15 mouse cellular contexts compared by ENCODE assay signal in the genomic region with DNA sequence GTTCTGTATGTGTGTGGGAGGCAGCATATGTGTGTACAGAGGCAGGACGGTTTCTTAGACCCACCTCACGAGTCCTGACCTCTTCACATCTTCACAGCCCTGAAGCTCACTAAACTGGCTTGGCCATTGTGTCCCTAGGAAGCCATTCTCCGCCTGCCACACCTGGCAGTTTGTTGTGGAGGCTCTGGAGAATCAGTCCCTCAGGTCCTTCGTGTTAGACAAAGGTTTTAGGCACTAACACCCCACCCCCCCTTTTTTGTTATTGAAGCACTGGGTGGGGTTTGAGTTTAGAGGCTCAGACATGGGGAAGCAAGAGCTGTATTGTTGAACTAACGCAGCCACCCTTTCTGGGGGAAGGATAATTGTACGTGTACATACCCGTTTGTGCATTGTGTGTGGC. TPM values are rescaled to one million over a fixed set of nuclear protein-coding genes. Genes with fewer than 3 reads are reported as not detected.
"Had no signal": no experiment of that assay in that cellular context is flagged by ENCODE, and none has a peak within 500 bp of the region (broad histone marks: within the 10 kb centered on the region; RNA-seq: fewer than 3 reads in every experiment).

No protein-coding gene starts in this region.

- H3K4me2 ChIP-seq: kidney, embryonic 15.5 days; limb, embryonic 15.5 days; lung, embryonic 14.5 days; neural tube, embryonic 15.5 days had no signal

- H3K27me3 ChIP-seq: kidney, embryonic 15.5 days; limb, embryonic 15.5 days; neural tube, embryonic 15.5 days had no signal

- H3K27ac ChIP-seq: kidney, embryonic 15.5 days; limb, embryonic 15.5 days; midbrain, embryonic 10.5 days; neural tube, embryonic 15.5 days; stomach, postnatal 0 days had no signal

- DNase-seq: kidney, adult 18-20 months; kidney, postnatal 25 days; lung, embryonic 14.5 days; lung, postnatal 10 days; lung, postnatal 4 days; midbrain, embryonic 14.5 days; thymus, adult 18-20 months; thymus, postnatal 14 days had no signal

- H3K4me3 ChIP-seq: kidney, embryonic 15.5 days; limb, embryonic 15.5 days; midbrain, embryonic 10.5 days; myocyte; neural tube, embryonic 15.5 days had no signal

- H3K9ac ChIP-seq: kidney, embryonic 15.5 days; limb, embryonic 15.5 days; lung, embryonic 14.5 days; neural tube, embryonic 15.5 days had no signal

- H3K9me3 ChIP-seq: kidney, embryonic 15.5 days; limb, embryonic 15.5 days; midbrain, embryonic 10.5 days; neural tube, embryonic 15.5 days had no signal

RNA-seq across cellular contexts. Expression of a gene that starts 58.4 kb away (rescaled TPM):
- polyA plus RNA-seq: kidney, embryonic 15.5 days; lung, embryonic 14.5 days; midbrain, embryonic 10.5 days; stomach, postnatal 0 days; urinary bladder, adult 2 months had no signal
